Mouse (Mus musculus): ENCODE measurements at regions not wholly inside any gene's neighbourhood (a gene's known extent, or its start where the extent isn't known, plus 50 kb on each side); places are given as distances from the start of the nearest gene placed in this dataset.
"Not testable (repeated sequence)": the region's sequence is repeated elsewhere in the genome, so short reads cannot be mapped to it uniquely, and the experiment has no call there.

GRCm38 (mm10) chr5:50195993-50196392 lies 137.2 kb upstream of the Adgra3 start:
- Histone ChIP-seq H3K27me3 (no peaks in the 10 kb centered on the region), H3K9me3 (no peaks in the 10 kb centered on the region), H3K4me1 (no peaks in the 10 kb centered on the region), H3K36me3 (no peaks in the 10 kb centered on the region), H3K9ac (replicated peaks) (no peak overlapping the region), H3K27ac (replicated peaks) (no peak overlapping the region), H3K4me3 (no peak overlapping the region), H3K4me2 (replicated peaks) (no peak overlapping the region)
- WGBS: 78% methylated on average over 3 of the region's 3 CpGs
- ATAC-seq (ENCODE audit: low FRiP score, low read depth): no peak

GRCm38 (mm10) chr5:50189394-50189793 lies 130.6 kb upstream of the Adgra3 start:
- H3K36me3 ChIP-seq: no peaks in the 10 kb centered on the region
- no peak for ATAC-seq (ENCODE audit: low FRiP score, low read depth)

GRCm38 (mm10) chr5:50182721-50183120 lies 123.9 kb upstream of the Adgra3 start:
- Histone ChIP-seq H3K27ac (replicated peaks) (no peak overlapping the region), H3K4me2 (replicated peaks) (no peak overlapping the region), H3K27me3 (no peaks in the 10 kb centered on the region), H3K4me3 (no peak overlapping the region), H3K4me1 (no peaks in the 10 kb centered on the region), H3K36me3 (no peaks in the 10 kb centered on the region), H3K9ac (replicated peaks) (no peak overlapping the region), H3K9me3 (peaks cover 7% of the 10 kb centered on the region; the same call in 1 of the 2 replicates)
- ATAC-seq (ENCODE audit: low FRiP score, low read depth): no peak
- WGBS: 83% methylated on average over 6 of the region's 6 CpGs

More at GRCm38 (mm10) chr5:50189394-50189793, 130.6 kb upstream of the Adgra3 start:
- peaks cover 7% of the 10 kb centered on the region; the same call in 1 of the 2 replicates for H3K9me3 ChIP-seq
- H3K9ac ChIP-seq (replicated peaks): no peak overlapping the region
- H3K4me1 ChIP-seq: no peaks in the 10 kb centered on the region
- no peak overlapping the region for H3K4me3 ChIP-seq
- no peak overlapping the region for H3K27ac ChIP-seq (replicated peaks)
- no peaks in the 10 kb centered on the region for H3K27me3 ChIP-seq
- no peak overlapping the region for H3K4me2 ChIP-seq (replicated peaks)

GRCm38 (mm10) chr5:50156557-50156956 lies 97.8 kb upstream of the Adgra3 start:
- H3K9me3 ChIP-seq: no peaks in the 10 kb centered on the region
- no peak overlapping the region for H3K4me2 ChIP-seq (replicated peaks)
- no peak overlapping the region for H3K9ac ChIP-seq (replicated peaks)
- no peak for ATAC-seq (ENCODE audit: low FRiP score, low read depth)
- H3K36me3 ChIP-seq: no peaks in the 10 kb centered on the region
- H3K4me3 ChIP-seq: no peak overlapping the region
- no peak overlapping the region for H3K27ac ChIP-seq (replicated peaks)
- no peaks in the 10 kb centered on the region for H3K4me1 ChIP-seq
- 70% methylated on average over 1 of the region's 1 CpGs for WGBS
- no peaks in the 10 kb centered on the region for H3K27me3 ChIP-seq

- H3K27me3 ChIP-seq; H3K36me3 ChIP-seq; H3K4me3 ChIP-seq; H3K9ac ChIP-seq (replicated peaks); H3K27ac ChIP-seq (replicated peaks); H3K4me1 ChIP-seq; ATAC-seq (ENCODE audit: low FRiP score, low read depth); H3K4me2 ChIP-seq (replicated peaks); H3K9me3 ChIP-seq: not testable (repeated sequence)
- WGBS: 91% methylated on average over 2 of the region's 2 CpGs
Measured at GRCm38 (mm10) chr5:50155170-50155860, 96.5 kb upstream of the Adgra3 start.

- Histone ChIP-seq H3K4me2 (replicated peaks) (no peak overlapping the region), H3K9me3 (no peaks in the 10 kb centered on the region), H3K27ac (replicated peaks) (no peak overlapping the region), H3K36me3 (no peaks in the 10 kb centered on the region), H3K4me3 (no peak overlapping the region), H3K9ac (replicated peaks) (no peak overlapping the region), H3K27me3 (no peaks in the 10 kb centered on the region), H3K4me1 (no peaks in the 10 kb centered on the region)
- no peak for ATAC-seq (ENCODE audit: low FRiP score, low read depth)
- WGBS: 82% methylated on average over 3 of the region's 3 CpGs
Measured at GRCm38 (mm10) chr5:50146926-50147325, 88.1 kb upstream of the Adgra3 start.

GRCm38 (mm10) chr5:50145458-50146083 lies 86.8 kb upstream of the Adgra3 start:
- Histone ChIP-seq H3K4me1 (no peaks in the 10 kb centered on the region), H3K9ac (replicated peaks) (no peak overlapping the region), H3K4me2 (replicated peaks) (no peak overlapping the region), H3K27ac (replicated peaks) (no peak overlapping the region), H3K9me3 (no peaks in the 10 kb centered on the region), H3K4me3 (no peak overlapping the region), H3K36me3 (no peaks in the 10 kb centered on the region), H3K27me3 (no peaks in the 10 kb centered on the region)
- ATAC-seq (ENCODE audit: low FRiP score, low read depth): no peak
- 85% methylated on average over 2 of the region's 2 CpGs for WGBS

GRCm38 (mm10) chr5:50130202-50130601 lies 71.4 kb upstream of the Adgra3 start:
- ATAC-seq (ENCODE audit: low FRiP score, low read depth): no peak
- H3K27ac ChIP-seq (replicated peaks): no peak overlapping the region
- H3K4me2 ChIP-seq (replicated peaks): no peak overlapping the region
- 78% methylated on average over 2 of the region's 2 CpGs for WGBS
- no peaks in the 10 kb centered on the region for H3K9me3 ChIP-seq
- no peaks in the 10 kb centered on the region for H3K36me3 ChIP-seq
- H3K4me3 ChIP-seq: no peak overlapping the region
- no peaks in the 10 kb centered on the region for H3K4me1 ChIP-seq
- H3K27me3 ChIP-seq: no peaks in the 10 kb centered on the region
- H3K9ac ChIP-seq (replicated peaks): no peak overlapping the region

- no peaks in the 10 kb centered on the region for H3K9me3 ChIP-seq
- no peak overlapping the region for H3K4me3 ChIP-seq
- H3K4me1 ChIP-seq: no peaks in the 10 kb centered on the region
- no peaks in the 10 kb centered on the region for H3K27me3 ChIP-seq
- WGBS: 85% methylated on average over 3 of the region's 3 CpGs
- H3K4me2 ChIP-seq (replicated peaks): no peak overlapping the region
- H3K9ac ChIP-seq (replicated peaks): no peak overlapping the region
- no peak overlapping the region for H3K27ac ChIP-seq (replicated peaks)
- H3K36me3 ChIP-seq: no peaks in the 10 kb centered on the region
- no peak for ATAC-seq (ENCODE audit: low FRiP score, low read depth)
Measured at GRCm38 (mm10) chr5:50128972-50129371, 70.2 kb upstream of the Adgra3 start.

- WGBS: 85% methylated on average over 2 of the region's 2 CpGs
- no peak overlapping the region for H3K4me2 ChIP-seq (replicated peaks)
- H3K27me3 ChIP-seq: no peaks in the 10 kb centered on the region
- H3K9ac ChIP-seq (replicated peaks): no peak overlapping the region
- no peak overlapping the region for H3K27ac ChIP-seq (replicated peaks)
- no peaks in the 10 kb centered on the region for H3K36me3 ChIP-seq
- no peak overlapping the region for H3K4me3 ChIP-seq
- ATAC-seq (ENCODE audit: low FRiP score, low read depth): no peak
- no peaks in the 10 kb centered on the region for H3K4me1 ChIP-seq
- no peaks in the 10 kb centered on the region for H3K9me3 ChIP-seq
Measured at GRCm38 (mm10) chr5:50126594-50126993, 67.8 kb upstream of the Adgra3 start.

- no peaks in the 10 kb centered on the region for H3K36me3 ChIP-seq
- no peak overlapping the region for H3K9ac ChIP-seq (replicated peaks)
- no peaks in the 10 kb centered on the region for H3K27me3 ChIP-seq
- no peaks in the 10 kb centered on the region for H3K9me3 ChIP-seq
- no peaks in the 10 kb centered on the region for H3K4me1 ChIP-seq
- H3K4me2 ChIP-seq (replicated peaks): no peak overlapping the region
- no peak overlapping the region for H3K4me3 ChIP-seq
- no peak for ATAC-seq (ENCODE audit: low FRiP score, low read depth)
- H3K27ac ChIP-seq (replicated peaks): no peak overlapping the region
Measured at GRCm38 (mm10) chr5:50126177-50126576, 67.4 kb upstream of the Adgra3 start.

- WGBS: 70% methylated on average over 2 of the region's 2 CpGs
- H3K9me3 ChIP-seq: no peaks in the 10 kb centered on the region
- H3K4me2 ChIP-seq (replicated peaks): no peak overlapping the region
- no peak overlapping the region for H3K9ac ChIP-seq (replicated peaks)
- no peaks in the 10 kb centered on the region for H3K36me3 ChIP-seq
- no peak overlapping the region for H3K27ac ChIP-seq (replicated peaks)
- no peak for ATAC-seq (ENCODE audit: low FRiP score, low read depth)
- H3K27me3 ChIP-seq: no peaks in the 10 kb centered on the region
- H3K4me3 ChIP-seq: no peak overlapping the region
- H3K4me1 ChIP-seq: no peaks in the 10 kb centered on the region
Measured at GRCm38 (mm10) chr5:50125676-50126075, 66.9 kb upstream of the Adgra3 start.

GRCm38 (mm10) chr5:50122829-50123241 lies 64.0 kb upstream of the Adgra3 start:
- Histone ChIP-seq H3K9me3 (no peaks in the 10 kb centered on the region), H3K36me3 (no peaks in the 10 kb centered on the region), H3K4me3 (no peak overlapping the region), H3K4me2 (replicated peaks) (no peak overlapping the region), H3K9ac (replicated peaks) (no peak overlapping the region), H3K27ac (replicated peaks) (no peak overlapping the region), H3K27me3 (no peaks in the 10 kb centered on the region), H3K4me1 (no peaks in the 10 kb centered on the region)
- WGBS: 0% methylated on average over 1 of the region's 1 CpGs
- ATAC-seq (ENCODE audit: low FRiP score, low read depth): no peak

Measured in midbrain, embryonic 12.5 days (tissue).